Mouse (Mus musculus): ENCODE data around the gene Gsta2.
A peak's percentile ranks its signal among the peaks of the same experiment; 100 is the strongest.
"Not testable (repeated sequence)": the region's sequence is repeated elsewhere in the genome, so short reads cannot be mapped to it uniquely, and the experiment has no call there.

The Gsta2 gene

GRCm38 (mm10) chr9:78296089-78296488 is 59.5 kb downstream of the Gsta2 start:
- peak; percentile 47 to 66 for DNase-seq

GRCm38 (mm10) chr9:78294781-78295180 is 60.8 kb downstream of the Gsta2 start:
- DNase-seq, result not testable (repeated sequence)

- not testable (repeated sequence) for DNase-seq
Observed at GRCm38 (mm10) chr9:78293683-78294082, 61.9 kb downstream of the Gsta2 start.

- not testable (repeated sequence) for DNase-seq
Observed at GRCm38 (mm10) chr9:78292462-78292861, 63.1 kb downstream of the Gsta2 start.

DNA sequence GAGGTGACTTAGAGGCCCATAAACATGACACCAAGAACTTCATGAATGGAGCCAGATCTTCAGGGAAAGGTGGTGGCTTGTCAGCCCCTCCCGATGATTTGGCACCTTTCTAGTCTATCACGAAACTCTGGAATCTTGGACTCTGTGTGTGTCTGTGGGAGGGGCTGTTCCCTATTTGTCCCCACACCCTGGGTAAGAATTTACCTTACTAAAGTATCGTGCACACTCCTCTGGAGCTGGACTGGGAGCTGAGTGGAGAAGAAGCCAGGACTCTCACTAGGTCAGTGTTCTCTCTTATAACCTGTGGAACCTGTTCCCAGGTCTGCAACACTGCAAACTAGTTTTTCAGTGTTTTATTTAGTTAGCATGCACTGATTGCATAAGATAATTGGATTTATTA is 65.9 kb downstream of the Gsta2 start, which contains the start of gene Gm10639:
Gene Gm10639, plus strand, starts transcription at position 201 of the 400 bp plus-strand sequence.
- not testable (repeated sequence) for DNase-seq

GRCm38 (mm10) chr9:78289063-78289462 is 66.5 kb downstream of the Gsta2 start:
- not testable (repeated sequence) for DNase-seq

DNA sequence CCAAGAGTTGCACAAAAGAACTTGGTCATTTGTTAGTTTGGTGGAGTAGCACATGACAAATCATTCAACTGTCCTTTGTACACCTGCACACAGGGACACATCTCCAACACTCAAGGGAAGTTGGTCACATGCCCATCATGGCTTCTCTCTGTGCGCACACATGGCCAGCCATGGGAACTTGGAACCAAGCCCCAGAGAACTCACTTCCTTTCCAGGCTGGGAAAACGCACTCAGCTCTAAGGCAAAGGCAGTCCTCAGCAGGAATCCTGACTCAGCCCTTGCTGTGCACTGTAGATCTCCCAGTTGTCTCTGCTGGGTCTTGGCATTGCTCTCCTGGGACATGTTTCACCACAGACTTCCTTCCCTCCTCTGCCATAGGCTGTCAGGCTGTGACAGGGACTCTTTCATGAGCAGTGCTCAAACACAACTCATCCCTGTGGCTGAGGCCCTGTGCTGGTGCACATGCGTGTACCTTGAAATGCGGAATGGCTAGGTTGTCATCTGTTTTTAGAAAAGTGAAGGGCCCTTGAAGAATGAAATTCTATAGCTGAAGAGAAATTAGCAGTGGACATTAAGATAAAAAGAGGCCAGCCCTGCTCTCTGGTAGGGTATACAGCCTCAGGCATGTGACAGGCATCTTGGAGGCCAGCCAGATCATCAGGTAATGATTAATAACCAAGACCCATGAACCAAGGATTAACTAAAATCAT is 73.4 kb downstream of the Gsta2 start:
- DNase-seq, result peak; percentile 11 to 39

Data from cerebellum, postnatal 25 days (tissue).